Mouse (Mus musculus): Measurements from ENCODE around the gene Irf6. TPM values are rescaled to one million over a fixed set of nuclear protein-coding genes. Genes with fewer than 3 reads are reported as not detected.

The Irf6 gene
- polyA plus RNA-seq (2015; fragmentation: Nextera tagmentation; extraction: Ambion mirVana) = 18.2 and 18.6 TPM in 2 replicates

DNA sequence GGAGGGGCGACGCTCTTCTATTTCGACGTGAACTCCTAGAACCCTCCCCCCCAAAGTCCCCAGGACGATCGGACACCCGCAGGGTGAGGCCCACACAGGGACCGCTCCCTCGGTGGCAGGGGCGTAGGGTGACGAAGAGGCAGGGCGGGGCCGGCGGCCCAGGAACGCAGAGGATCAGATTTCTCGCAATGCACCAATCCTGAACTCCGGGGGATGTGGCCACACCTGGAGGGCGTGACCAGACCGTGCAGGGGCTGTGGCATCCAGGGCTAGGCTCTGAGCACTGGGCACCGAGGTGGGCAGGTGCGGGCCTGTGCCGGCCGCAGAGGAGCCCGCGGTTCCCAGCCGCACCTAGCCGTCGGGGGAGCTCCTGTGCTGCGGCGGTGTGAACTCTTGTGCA is at the start of gene Irf6:
TSS of gene Irf6 (plus strand) at position 240 of the 400 bp plus-strand sequence.
- Histone ChIP-seq H3K4me1 (ENCODE audit: insufficient read depth, low read length) (0 out of 2 replicates have a peak, but pooled peaks cover 7% of the 10 kb centered on the region), H3K27me3 (ENCODE audit: insufficient read depth, low read length) (peaks cover 21% of the 10 kb centered on the region), H3K9ac (replicated peaks; ENCODE audit: low read length) (peak within 1 kb of the TSS; percentile 61), H3K4me2 (replicated peaks; ENCODE audit: low read depth, low read length) (peak within 1 kb of the TSS; percentile 60), H3K27ac (ENCODE audit: low read length) (no peak within 1 kb of the TSS), H3K36me3 (ENCODE audit: insufficient read depth, low read length) (no peaks in the 10 kb centered on the region), H3K9me3 (ENCODE audit: low read length) (no peaks in the 10 kb centered on the region), H3K4me3 (ENCODE audit: low read length) (peak within 1 kb of the TSS; percentile 51)
- peak; percentile 99 for ATAC-seq (ENCODE audit: low FRiP score, low TSS enrichment)
- under 1% methylated on average over 30 of the region's 30 CpGs for WGBS

- 96% methylated on average over 9 of the region's 9 CpGs for WGBS
- H3K4me2 ChIP-seq (replicated peaks; ENCODE audit: low read depth, low read length) = no peak overlapping the region
- ATAC-seq (ENCODE audit: low FRiP score, low TSS enrichment) = no peak
These were observed 40.8 kb upstream of the Irf6 start for GRCm38 (mm10) chr1:193112093-193112492.

DNA sequence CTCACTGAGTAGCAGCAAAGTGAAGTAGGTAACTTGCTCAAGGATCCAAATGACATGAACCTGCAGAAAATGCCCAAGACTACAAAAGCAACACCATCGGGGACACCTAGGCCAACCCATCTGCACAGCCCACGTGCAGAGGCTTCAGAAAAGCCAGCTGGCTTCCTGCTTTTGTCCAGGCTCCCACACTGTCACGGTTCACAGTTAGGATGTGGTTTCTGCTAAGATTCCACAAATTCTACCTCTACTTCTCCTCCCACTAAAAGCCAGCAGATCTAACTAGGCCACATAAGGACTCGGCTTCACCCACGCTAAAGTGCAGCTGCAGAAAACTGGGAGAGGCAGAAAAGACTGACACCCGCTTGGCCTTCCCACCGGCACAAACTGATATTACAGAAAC is 30.1 kb upstream of the Irf6 start:
- no peaks in the 10 kb centered on the region for H3K27me3 ChIP-seq (ENCODE audit: insufficient read depth, low read length)
- H3K9ac ChIP-seq (replicated peaks; ENCODE audit: low read length) = no peak overlapping the region
- H3K4me3 ChIP-seq (ENCODE audit: low read length) = no peak overlapping the region
- H3K4me2 ChIP-seq (replicated peaks; ENCODE audit: low read depth, low read length) = no peak overlapping the region
- no peaks in the 10 kb centered on the region for H3K4me1 ChIP-seq (ENCODE audit: insufficient read depth, low read length)
- no peak for ATAC-seq (ENCODE audit: low FRiP score, low TSS enrichment)
- 94% methylated on average over 7 of the region's 7 CpGs for WGBS
- peaks cover 74% of the 10 kb centered on the region for H3K36me3 ChIP-seq (ENCODE audit: insufficient read depth, low read length)
- H3K27ac ChIP-seq (ENCODE audit: low read length) = no peak overlapping the region
- H3K9me3 ChIP-seq (ENCODE audit: low read length) = no peaks in the 10 kb centered on the region

More at GRCm38 (mm10) chr1:193112093-193112492, 40.8 kb upstream of the Irf6 start:
- H3K9ac ChIP-seq (replicated peaks; ENCODE audit: low read length) = no peak overlapping the region
- H3K9me3 ChIP-seq (ENCODE audit: low read length) = no peaks in the 10 kb centered on the region
- no peaks in the 10 kb centered on the region for H3K27me3 ChIP-seq (ENCODE audit: insufficient read depth, low read length)
- H3K4me1 ChIP-seq (ENCODE audit: insufficient read depth, low read length) = no peaks in the 10 kb centered on the region
- H3K4me3 ChIP-seq (ENCODE audit: low read length) = no peak overlapping the region
- peaks cover 83% of the 10 kb centered on the region for H3K36me3 ChIP-seq (ENCODE audit: insufficient read depth, low read length)
- no peak overlapping the region for H3K27ac ChIP-seq (ENCODE audit: low read length)

- H3K36me3 ChIP-seq (ENCODE audit: insufficient read depth, low read length) = peaks cover 72% of the 10 kb centered on the region
- H3K4me2 ChIP-seq (replicated peaks; ENCODE audit: low read depth, low read length) = no peak overlapping the region
- H3K9me3 ChIP-seq (ENCODE audit: low read length) = no peaks in the 10 kb centered on the region
- H3K9ac ChIP-seq (replicated peaks; ENCODE audit: low read length) = no peak overlapping the region
- ATAC-seq (ENCODE audit: low FRiP score, low TSS enrichment) = no peak
- no peak overlapping the region for H3K4me3 ChIP-seq (ENCODE audit: low read length)
- H3K27me3 ChIP-seq (ENCODE audit: insufficient read depth, low read length) = no peaks in the 10 kb centered on the region
- no peak overlapping the region for H3K27ac ChIP-seq (ENCODE audit: low read length)
- no peaks in the 10 kb centered on the region for H3K4me1 ChIP-seq (ENCODE audit: insufficient read depth, low read length)
- 95% methylated on average over 6 of the region's 6 CpGs for WGBS
These were observed 29.6 kb upstream of the Irf6 start for GRCm38 (mm10) chr1:193123290-193123689.

DNA sequence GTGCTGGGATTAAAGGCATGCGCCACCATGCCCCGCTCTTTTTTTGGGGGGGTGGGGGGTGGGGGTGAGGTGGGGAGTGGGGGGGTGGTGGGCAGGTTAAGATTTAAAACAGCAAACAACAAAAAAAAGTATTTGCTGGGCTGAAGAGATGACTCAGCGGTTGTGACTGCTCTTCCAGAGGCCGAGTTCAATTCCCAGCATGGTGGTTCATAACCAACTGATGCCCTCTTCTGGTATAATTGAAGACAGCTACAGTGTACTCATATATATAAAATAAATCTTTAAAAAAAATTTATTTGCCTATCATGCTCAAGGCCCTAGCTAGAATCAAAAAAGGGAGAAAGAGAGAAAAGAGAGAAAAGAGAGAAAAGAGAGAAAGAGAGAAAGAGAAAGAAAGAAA is 27.1 kb upstream of the Irf6 start:
- Histone ChIP-seq H3K9ac (replicated peaks; ENCODE audit: low read length) (no peak overlapping the region), H3K36me3 (ENCODE audit: insufficient read depth, low read length) (peaks cover 49% of the 10 kb centered on the region), H3K4me1 (ENCODE audit: insufficient read depth, low read length) (peaks cover 6% of the 10 kb centered on the region), H3K9me3 (ENCODE audit: low read length) (no peaks in the 10 kb centered on the region), H3K27me3 (ENCODE audit: insufficient read depth, low read length) (no peaks in the 10 kb centered on the region), H3K27ac (ENCODE audit: low read length) (no peak overlapping the region), H3K4me3 (ENCODE audit: low read length) (no peak overlapping the region), H3K4me2 (replicated peaks; ENCODE audit: low read depth, low read length) (no peak overlapping the region)
- ATAC-seq (ENCODE audit: low FRiP score, low TSS enrichment) = no peak
- WGBS = 80% methylated on average over 4 of the region's 4 CpGs

DNA sequence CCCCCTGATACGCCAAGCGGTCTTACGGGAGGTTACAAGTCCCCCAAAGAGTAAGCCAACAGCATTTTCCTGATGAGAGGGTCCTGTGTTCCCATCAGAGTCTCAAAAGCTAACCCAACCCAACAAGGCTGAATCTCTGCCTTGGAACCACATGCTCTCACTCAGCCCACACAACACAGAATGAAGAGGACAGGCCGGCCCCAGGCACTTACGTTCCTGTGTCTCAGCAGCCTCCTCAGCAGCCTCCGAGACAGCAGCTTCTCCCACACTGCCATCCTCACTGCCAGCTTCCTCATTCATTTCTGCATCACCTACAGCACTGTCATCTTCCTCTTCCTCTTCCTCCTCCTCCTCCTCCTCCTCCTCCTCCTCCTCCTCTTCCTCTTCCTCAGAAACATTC is 24.9 kb upstream of the Irf6 start:
- Histone ChIP-seq H3K27ac (ENCODE audit: low read length) (no peak overlapping the region), H3K9ac (replicated peaks; ENCODE audit: low read length) (no peak overlapping the region), H3K4me2 (replicated peaks; ENCODE audit: low read depth, low read length) (no peak overlapping the region), H3K36me3 (ENCODE audit: insufficient read depth, low read length) (peaks cover 27% of the 10 kb centered on the region), H3K4me1 (ENCODE audit: insufficient read depth, low read length) (peaks cover 6% of the 10 kb centered on the region), H3K4me3 (ENCODE audit: low read length) (no peak overlapping the region), H3K9me3 (ENCODE audit: low read length) (no peaks in the 10 kb centered on the region), H3K27me3 (ENCODE audit: insufficient read depth, low read length) (no peaks in the 10 kb centered on the region)
- 96% methylated on average over 6 of the region's 6 CpGs for whole genome bisulfite sequencing
- ATAC-seq (ENCODE audit: low FRiP score, low TSS enrichment) = no peak

DNA sequence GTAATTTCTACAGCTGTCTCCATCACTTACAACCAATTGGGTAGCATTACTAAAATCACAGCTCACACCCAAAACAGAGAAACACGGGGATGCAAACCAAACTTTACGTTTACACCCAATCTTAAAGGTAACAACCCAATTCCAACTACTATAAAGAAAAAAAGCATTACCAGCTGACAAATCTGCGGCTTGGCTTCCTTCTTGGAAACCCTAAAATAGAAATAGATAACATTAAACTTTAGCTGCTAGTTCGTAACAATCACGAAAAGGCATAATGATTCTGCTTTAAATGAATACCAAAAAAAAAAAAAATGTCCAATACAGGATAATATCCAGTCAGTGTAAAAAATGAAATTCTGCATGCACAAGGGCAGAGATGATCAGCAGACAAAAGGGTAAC is 23.6 kb upstream of the Irf6 start:
- peak overlapping the region; percentile 69 for H3K4me2 ChIP-seq (replicated peaks; ENCODE audit: low read depth, low read length)
- peaks cover 17% of the 10 kb centered on the region for H3K36me3 ChIP-seq (ENCODE audit: insufficient read depth, low read length)
- no peak overlapping the region for H3K27ac ChIP-seq (ENCODE audit: low read length)
- no peak for ATAC-seq (ENCODE audit: low FRiP score, low TSS enrichment)
- H3K9ac ChIP-seq (replicated peaks; ENCODE audit: low read length) = peak overlapping the region; percentile 92
- no peaks in the 10 kb centered on the region for H3K9me3 ChIP-seq (ENCODE audit: low read length)
- peaks cover 6% of the 10 kb centered on the region for H3K4me1 ChIP-seq (ENCODE audit: insufficient read depth, low read length)
- peak overlapping the region; percentile 100 for H3K4me3 ChIP-seq (ENCODE audit: low read length)
- H3K27me3 ChIP-seq (ENCODE audit: insufficient read depth, low read length) = no peaks in the 10 kb centered on the region
- 26% methylated on average over 5 of the region's 5 CpGs for WGBS

GRCm38 (mm10) chr1:193129786-193130455 is 23.0 kb upstream of the Irf6 start, which contains the start of gene Diexf:
Gene Diexf (minus strand): TSS chr1:193130272.
- Histone ChIP-seq H3K9me3 (ENCODE audit: low read length) (no peaks in the 10 kb centered on the region), H3K4me2 (replicated peaks; ENCODE audit: low read depth, low read length) (peak within 1 kb of the TSS; percentile 69), H3K27me3 (ENCODE audit: insufficient read depth, low read length) (no peaks in the 10 kb centered on the region), H3K36me3 (ENCODE audit: insufficient read depth, low read length) (peaks cover 17% of the 10 kb centered on the region), H3K4me3 (ENCODE audit: low read length) (peak within 1 kb of the TSS; percentile 100), H3K27ac (ENCODE audit: low read length) (peak within 1 kb of the TSS; percentile 62; the same call in 1 of the 2 replicates), H3K4me1 (ENCODE audit: insufficient read depth, low read length) (peaks cover 6% of the 10 kb centered on the region), H3K9ac (replicated peaks; ENCODE audit: low read length) (peak within 1 kb of the TSS; percentile 92)
- ATAC-seq (ENCODE audit: low FRiP score, low TSS enrichment) = peak; percentile 96
- under 1% methylated on average over 61 of the region's 61 CpGs for WGBS

DNA sequence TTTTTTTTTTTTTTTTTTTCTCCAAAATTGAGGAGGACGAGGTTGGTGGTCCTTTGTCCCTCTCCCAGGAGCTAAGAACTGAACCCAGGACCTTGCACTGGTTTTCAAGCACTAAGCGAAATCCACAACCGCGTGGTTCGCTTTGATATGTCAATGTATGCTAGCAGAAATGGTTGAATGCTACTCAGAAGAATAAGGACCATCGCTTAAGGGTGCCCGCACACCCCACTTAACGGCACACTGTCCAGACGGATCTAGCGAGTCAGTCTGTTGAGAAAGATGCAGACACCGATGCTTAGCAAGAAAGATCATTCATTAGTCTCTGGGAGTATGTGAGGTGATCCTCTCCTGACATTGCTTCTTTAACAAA is 22.5 kb upstream of the Irf6 start:
- H3K36me3 ChIP-seq (ENCODE audit: insufficient read depth, low read length) = peaks cover 17% of the 10 kb centered on the region
- WGBS = 24% methylated on average over 11 of the region's 11 CpGs
- peak overlapping the region; percentile 100 for H3K4me3 ChIP-seq (ENCODE audit: low read length)
- H3K9me3 ChIP-seq (ENCODE audit: low read length) = no peaks in the 10 kb centered on the region
- no peaks in the 10 kb centered on the region for H3K27me3 ChIP-seq (ENCODE audit: insufficient read depth, low read length)
- H3K4me2 ChIP-seq (replicated peaks; ENCODE audit: low read depth, low read length) = peak overlapping the region; percentile 61
- peak overlapping the region; percentile 68 for H3K9ac ChIP-seq (replicated peaks; ENCODE audit: low read length)
- no peak overlapping the region for H3K27ac ChIP-seq (ENCODE audit: low read length)
- H3K4me1 ChIP-seq (ENCODE audit: insufficient read depth, low read length) = peaks cover 6% of the 10 kb centered on the region
- peak; percentile 21 for ATAC-seq (ENCODE audit: low FRiP score, low TSS enrichment)

DNA sequence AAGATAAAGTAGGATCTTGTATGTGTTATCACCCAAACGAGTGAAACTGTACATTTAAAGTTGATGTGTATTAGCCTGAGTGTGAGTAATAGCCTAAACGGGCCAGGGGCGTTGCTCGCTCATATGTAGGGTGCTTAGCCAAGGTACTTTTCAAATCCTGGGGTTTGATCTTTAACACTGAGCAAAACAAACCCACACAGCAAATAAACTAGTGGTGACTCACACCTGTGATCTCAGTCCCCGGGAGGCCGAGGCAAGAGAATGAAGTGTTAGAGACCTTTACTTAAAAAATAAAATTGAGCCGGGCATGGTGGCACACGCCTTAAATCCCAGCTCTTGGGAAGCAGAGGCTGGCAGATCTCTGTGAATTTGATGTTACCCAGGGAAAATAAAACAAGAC is 22.1 kb upstream of the Irf6 start:
- H3K27ac ChIP-seq (ENCODE audit: low read length) = no peak overlapping the region
- ATAC-seq (ENCODE audit: low FRiP score, low TSS enrichment) = no peak

More for the DNA sequence above, 22.1 kb upstream of the Irf6 start:
- H3K4me1 ChIP-seq (ENCODE audit: insufficient read depth, low read length) = peaks cover 6% of the 10 kb centered on the region
- H3K4me3 ChIP-seq (ENCODE audit: low read length) = peak overlapping the region; percentile 100; the same call in 1 of the 2 replicates
- H3K27me3 ChIP-seq (ENCODE audit: insufficient read depth, low read length) = no peaks in the 10 kb centered on the region
- H3K9me3 ChIP-seq (ENCODE audit: low read length) = no peaks in the 10 kb centered on the region
- WGBS = 66% methylated on average over 8 of the region's 8 CpGs
- 0 out of 2 replicates have a peak overlapping the region, but pooled peaks have one; percentile 68 for H3K9ac ChIP-seq (replicated peaks; ENCODE audit: low read length)
- H3K4me2 ChIP-seq (replicated peaks; ENCODE audit: low read depth, low read length) = peak overlapping the region; percentile 61
- peaks cover 17% of the 10 kb centered on the region for H3K36me3 ChIP-seq (ENCODE audit: insufficient read depth, low read length)

All from kidney, embryonic 16.5 days (tissue).